Mouse (Mus musculus) kidney, adult 2 months (tissue): ENCODE data around the gene Smim20.

Experiments used
- CTCF ChIP-seq: fragments of 200-500 bp; conservative IDR thresholded peaks from 2 replicates; pipeline ENCODE4 v1.5.1; 2011; ENCODE audit warnings: low read depth, mild to moderate bottlenecking, control low read depth, low read length, moderate library complexity, mixed read lengths; ENCODE audit not compliant: insufficient read depth, insufficient read length
- POLR2A ChIP-seq: fragments of 200-500 bp; IDR thresholded peaks from one replicate; pipeline ENCODE4 v1.6.1; 2011; ENCODE audit warnings: low read depth, low read length, control low read depth

- peak; percentile 9 for TF ChIP-seq POLR2A
- TF ChIP-seq CTCF, result no peak
These were observed at the start of gene Smim20 for GRCm38 (mm10) chr5:53266931-53267853.
